Mouse (Mus musculus): ENCODE measurements around the gene Slc7a5. TPM values are rescaled to one million over a fixed set of nuclear protein-coding genes. Genes with fewer than 3 reads are reported as not detected.
A peak's percentile ranks its signal among the peaks of the same experiment; 100 is the strongest.

Gene Slc7a5
- polyA plus RNA-seq, 1 experiment from 2014 or later: 18.7 TPM

GRCm38 (mm10) chr8:121899180-121900044, 8.1 kb downstream of the Slc7a5 start:
- no peaks in the 10 kb centered on the region for H3K9me3 ChIP-seq
- peaks cover 14% of the 10 kb centered on the region for H3K36me3 ChIP-seq (replicated peaks)
- no peak for DNase-seq (ENCODE audit: low spot score)
- 80% methylated on average over 18 of the region's 18 CpGs for WGBS
- H3K27ac ChIP-seq (replicated peaks): peak overlapping the region; percentile 78
- peaks cover 75% of the 10 kb centered on the region for H3K4me1 ChIP-seq
- 0 out of 2 replicates have a peak, but pooled peaks cover 5% of the 10 kb centered on the region for H3K27me3 ChIP-seq (replicated peaks; ENCODE audit: low read depth, poor library complexity, severe bottlenecking)
- 0 out of 2 replicates have a peak overlapping the region, but pooled peaks have one; percentile 29 for H3K4me3 ChIP-seq

DNA sequence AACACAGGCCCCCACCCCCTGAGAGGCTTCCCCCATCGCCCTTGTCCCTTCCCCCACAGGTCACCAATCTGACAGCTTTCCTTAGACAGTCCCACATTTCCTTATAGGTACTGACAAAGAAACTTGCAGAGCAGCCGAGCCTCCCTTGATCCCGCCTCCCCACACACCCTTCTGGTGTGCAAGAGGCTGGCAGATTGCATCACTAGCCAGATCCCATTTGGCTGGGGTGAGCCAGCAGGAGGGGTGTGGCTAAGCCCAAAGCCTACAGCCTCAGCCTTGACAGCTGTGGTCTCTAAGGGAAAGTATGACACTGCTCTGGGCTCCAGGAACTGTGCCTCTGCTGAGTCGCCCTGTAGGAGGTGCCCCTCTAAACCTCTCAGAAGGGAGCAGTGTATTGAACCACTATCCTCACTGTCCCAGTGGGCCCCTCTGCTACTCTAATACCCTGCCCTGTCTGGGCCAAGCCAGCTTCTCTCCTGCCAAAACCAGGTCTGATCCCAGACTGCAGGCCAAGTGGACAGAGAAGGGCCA, 9.0 kb downstream of the Slc7a5 start:
- peak overlapping the region; percentile 78 for H3K27ac ChIP-seq (replicated peaks)
- 0 out of 2 replicates have a peak, but pooled peaks cover 5% of the 10 kb centered on the region for H3K27me3 ChIP-seq (replicated peaks; ENCODE audit: low read depth, poor library complexity, severe bottlenecking)
- H3K36me3 ChIP-seq (replicated peaks): peaks cover 22% of the 10 kb centered on the region
- peaks cover 66% of the 10 kb centered on the region for H3K4me1 ChIP-seq
- peak; percentile 69 for DNase-seq (ENCODE audit: low spot score)
- H3K4me3 ChIP-seq: peak overlapping the region; percentile 29; the same call in 1 of the 2 replicates
- no peaks in the 10 kb centered on the region for H3K9me3 ChIP-seq
- WGBS: 12% methylated on average over 4 of the region's 4 CpGs

DNA sequence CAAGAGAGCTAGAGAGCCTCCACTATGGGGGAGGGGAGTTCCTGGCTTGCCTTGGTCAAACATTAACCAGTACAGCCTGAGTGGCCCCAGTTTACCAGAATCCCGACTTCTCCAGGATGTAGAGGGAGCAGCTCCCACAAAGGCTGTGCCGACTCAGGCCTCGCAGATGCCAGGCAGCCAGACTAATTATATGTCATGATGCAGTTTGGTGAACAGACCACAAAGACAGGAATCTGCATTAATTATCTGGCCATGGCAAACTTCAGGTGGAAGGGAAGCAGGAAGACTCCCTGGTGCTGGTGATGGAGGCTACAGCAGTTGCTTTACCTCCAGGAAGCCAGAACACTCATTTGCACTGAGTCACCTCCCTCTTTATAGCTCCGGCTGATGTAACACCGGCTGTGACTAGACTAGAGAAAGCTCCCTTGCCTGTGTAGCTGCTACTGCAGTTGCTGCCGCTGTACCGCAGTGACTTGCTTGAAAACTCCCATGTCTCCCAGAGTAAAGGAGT, 9.6 kb downstream of the Slc7a5 start:
- 39% methylated on average over 7 of the region's 7 CpGs for WGBS
- H3K27ac ChIP-seq (replicated peaks): peak overlapping the region; percentile 78
- peaks cover 26% of the 10 kb centered on the region for H3K36me3 ChIP-seq (replicated peaks)
- H3K27me3 ChIP-seq (replicated peaks; ENCODE audit: low read depth, poor library complexity, severe bottlenecking): 0 out of 2 replicates have a peak, but pooled peaks cover 5% of the 10 kb centered on the region
- no peaks in the 10 kb centered on the region for H3K9me3 ChIP-seq
- peak overlapping the region; percentile 29; the same call in 1 of the 2 replicates for H3K4me3 ChIP-seq
- DNase-seq (ENCODE audit: low spot score): no peak
- peaks cover 62% of the 10 kb centered on the region for H3K4me1 ChIP-seq

- Histone ChIP-seq H3K27ac (replicated peaks) (peak overlapping the region; percentile 78; the same call in 1 of the 2 replicates), H3K4me3 (no peak overlapping the region), H3K27me3 (replicated peaks; ENCODE audit: low read depth, poor library complexity, severe bottlenecking) (0 out of 2 replicates have a peak, but pooled peaks cover 5% of the 10 kb centered on the region), H3K4me1 (peaks cover 56% of the 10 kb centered on the region), H3K9me3 (no peaks in the 10 kb centered on the region), H3K36me3 (replicated peaks) (peaks cover 26% of the 10 kb centered on the region)
- 69% methylated on average over 9 of the region's 9 CpGs for WGBS
- DNase-seq (ENCODE audit: low spot score): no peak
Measured at GRCm38 (mm10) chr8:121897205-121897604, 10.3 kb downstream of the Slc7a5 start.

GRCm38 (mm10) chr8:121896476-121897145, 10.9 kb downstream of the Slc7a5 start:
- Histone ChIP-seq H3K9me3 (no peaks in the 10 kb centered on the region), H3K4me1 (peaks cover 50% of the 10 kb centered on the region), H3K36me3 (replicated peaks) (peaks cover 26% of the 10 kb centered on the region), H3K4me3 (no peak overlapping the region), H3K27me3 (replicated peaks; ENCODE audit: low read depth, poor library complexity, severe bottlenecking) (0 out of 2 replicates have a peak, but pooled peaks cover 5% of the 10 kb centered on the region), H3K27ac (replicated peaks) (no peak overlapping the region)
- WGBS: 28% methylated on average over 12 of the region's 12 CpGs
- no peak for DNase-seq (ENCODE audit: low spot score)

GRCm38 (mm10) chr8:121895910-121896309, 11.6 kb downstream of the Slc7a5 start:
- H3K4me1 ChIP-seq: peaks cover 43% of the 10 kb centered on the region
- WGBS: 81% methylated on average over 7 of the region's 7 CpGs
- H3K9me3 ChIP-seq: no peaks in the 10 kb centered on the region
- peaks cover 26% of the 10 kb centered on the region for H3K36me3 ChIP-seq (replicated peaks)
- no peak overlapping the region for H3K27ac ChIP-seq (replicated peaks)
- no peak overlapping the region for H3K4me3 ChIP-seq
- DNase-seq (ENCODE audit: low spot score): no peak
- 0 out of 2 replicates have a peak, but pooled peaks cover 5% of the 10 kb centered on the region for H3K27me3 ChIP-seq (replicated peaks; ENCODE audit: low read depth, poor library complexity, severe bottlenecking)

DNA sequence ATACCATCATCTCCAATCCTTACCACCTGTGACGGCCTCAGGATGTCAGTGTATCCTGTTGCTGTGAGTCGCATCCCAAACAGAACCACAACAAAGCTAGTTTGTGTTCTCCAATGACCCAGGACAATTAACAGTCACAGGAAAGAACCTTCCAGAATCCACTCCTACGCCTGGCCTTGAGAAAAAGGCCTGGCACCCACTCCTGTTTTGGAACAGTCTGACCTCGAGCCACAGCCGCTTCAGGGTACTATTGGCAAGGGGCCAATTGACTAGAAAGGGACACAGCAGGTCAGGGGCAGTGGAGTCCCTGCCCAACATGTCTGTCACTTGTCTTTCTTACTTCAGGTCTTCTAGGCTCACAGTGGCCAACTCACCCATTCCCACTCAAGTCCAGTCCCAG, 14.6 kb downstream of the Slc7a5 start:
- no peak for DNase-seq (ENCODE audit: low spot score)
- Histone ChIP-seq H3K9me3 (no peaks in the 10 kb centered on the region), H3K27me3 (replicated peaks; ENCODE audit: low read depth, poor library complexity, severe bottlenecking) (0 out of 2 replicates have a peak, but pooled peaks cover 5% of the 10 kb centered on the region), H3K4me3 (no peak overlapping the region), H3K27ac (replicated peaks) (no peak overlapping the region), H3K36me3 (replicated peaks) (peaks cover 39% of the 10 kb centered on the region), H3K4me1 (peaks cover 21% of the 10 kb centered on the region)
- 83% methylated on average over 5 of the region's 5 CpGs for WGBS

- Histone ChIP-seq H3K9me3 (no peaks in the 10 kb centered on the region), H3K4me3 (no peak overlapping the region), H3K36me3 (replicated peaks) (peaks cover 60% of the 10 kb centered on the region), H3K27me3 (replicated peaks; ENCODE audit: low read depth, poor library complexity, severe bottlenecking) (no peaks in the 10 kb centered on the region), H3K4me1 (no peaks in the 10 kb centered on the region; the same call in 1 of the 2 replicates), H3K27ac (replicated peaks) (no peak overlapping the region)
- DNase-seq (ENCODE audit: low spot score): no peak
- WGBS: 80% methylated on average over 15 of the region's 15 CpGs
Measured at GRCm38 (mm10) chr8:121889810-121890785, 17.4 kb downstream of the Slc7a5 start.

DNA sequence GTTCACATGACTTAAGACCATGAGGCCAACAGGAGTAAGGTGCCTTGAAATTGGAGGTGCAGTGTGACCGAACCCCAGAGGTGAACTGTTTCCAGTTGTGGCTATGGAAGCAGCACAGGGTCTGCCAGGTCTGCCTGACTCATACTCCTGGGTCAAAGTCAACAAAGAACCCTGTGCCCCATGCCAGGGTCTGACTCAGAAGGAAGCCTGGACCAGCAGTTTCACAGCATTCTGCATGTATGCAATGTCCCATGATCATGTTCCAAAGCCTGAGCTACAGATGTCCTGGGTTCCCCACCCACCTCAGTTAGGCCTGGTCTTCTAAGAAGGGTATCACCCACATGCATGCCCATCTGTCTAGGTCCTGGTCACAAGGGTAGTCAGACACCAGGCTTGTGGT, 18.2 kb downstream of the Slc7a5 start:
- no peak for DNase-seq (ENCODE audit: low spot score)
- H3K27ac ChIP-seq (replicated peaks): no peak overlapping the region
- H3K9me3 ChIP-seq: no peaks in the 10 kb centered on the region
- H3K4me3 ChIP-seq: no peak overlapping the region
- H3K27me3 ChIP-seq (replicated peaks; ENCODE audit: low read depth, poor library complexity, severe bottlenecking): no peaks in the 10 kb centered on the region
- H3K4me1 ChIP-seq: no peaks in the 10 kb centered on the region
- peaks cover 60% of the 10 kb centered on the region for H3K36me3 ChIP-seq (replicated peaks)
- 89% methylated on average over 1 of the region's 1 CpGs for WGBS

- H3K36me3 ChIP-seq (replicated peaks): peaks cover 67% of the 10 kb centered on the region
- no peaks in the 10 kb centered on the region for H3K4me1 ChIP-seq
- no peaks in the 10 kb centered on the region for H3K27me3 ChIP-seq (replicated peaks; ENCODE audit: low read depth, poor library complexity, severe bottlenecking)
- H3K27ac ChIP-seq (replicated peaks): no peak overlapping the region
- no peak overlapping the region for H3K4me3 ChIP-seq
- H3K9me3 ChIP-seq: no peaks in the 10 kb centered on the region
- 71% methylated on average over 1 of the region's 1 CpGs for WGBS
- DNase-seq (ENCODE audit: low spot score): no peak
Measured at GRCm38 (mm10) chr8:121887547-121887946, 19.9 kb downstream of the Slc7a5 start.

- Histone ChIP-seq H3K27me3 (replicated peaks; ENCODE audit: low read depth, poor library complexity, severe bottlenecking) (no peaks in the 10 kb centered on the region), H3K9me3 (no peaks in the 10 kb centered on the region), H3K4me1 (no peaks in the 10 kb centered on the region), H3K36me3 (replicated peaks) (peaks cover 84% of the 10 kb centered on the region), H3K27ac (replicated peaks) (no peak overlapping the region), H3K4me3 (no peak overlapping the region)
- DNase-seq (ENCODE audit: low spot score): no peak
- whole genome bisulfite sequencing: 87% methylated on average over 6 of the region's 6 CpGs
Measured at GRCm38 (mm10) chr8:121885433-121885832, 22.1 kb downstream of the Slc7a5 start.
